18 mouse cellular contexts compared by ENCODE assay signal in the genomic region with DNA sequence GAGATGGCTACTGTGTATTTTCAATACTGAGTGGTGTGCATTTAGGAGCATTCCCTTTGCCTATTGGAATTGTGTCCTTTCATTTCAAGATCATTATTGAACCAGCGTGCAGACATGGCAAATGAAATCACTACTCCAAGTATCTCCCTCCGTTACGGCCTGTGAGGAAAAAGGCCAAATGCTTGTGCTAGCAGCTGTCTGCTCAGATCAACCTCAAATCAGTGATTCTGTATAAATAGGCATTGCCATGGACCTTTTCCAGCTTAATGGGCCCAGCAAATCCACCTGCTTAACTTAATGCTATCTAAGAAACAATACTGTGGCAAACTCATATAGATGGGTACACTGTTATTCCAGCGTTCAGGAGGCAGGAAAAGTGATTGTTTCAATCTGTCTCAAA.
DNase-seq lines count a peak whose midpoint lies in the region; ATAC-seq and TF ChIP-seq lines count a peak whose summit lies in the region.
"Had no signal": no experiment of that assay in that cellular context is flagged by ENCODE, and none has a peak within 500 bp of the region (broad histone marks: within the 10 kb centered on the region; RNA-seq: fewer than 3 reads in every experiment).

No protein-coding gene starts in this region.

- H3K4me1 ChIP-seq in hindbrain, postnatal 0 days (ENCODE audit: insufficient read depth, low read length), result no peaks in the 10 kb centered on the region
- no peaks in the 10 kb centered on the region for H3K4me1 ChIP-seq in hindbrain, embryonic 11.5 days (replicated peaks; ENCODE audit: control insufficient read depth, insufficient read depth, low read length)
- no peaks in the 10 kb centered on the region for H3K4me1 ChIP-seq in heart, adult 2 months (ENCODE audit: control insufficient read depth, insufficient read depth, low read length)
- H3K4me1 ChIP-seq: forebrain, embryonic 13.5 days; heart, embryonic 15.5 days; intestine, embryonic 15.5 days; limb, embryonic 12.5 days; liver, embryonic 12.5 days; megakaryocyte, embryonic 14.5 days had no signal

- TF ChIP-seq CTCF in hindbrain, postnatal 0 days (IDR thresholded peaks at IDR 0.05; ENCODE audit: low read depth), result no peak
- TF ChIP-seq CTCF in heart, adult 2 months (IDR thresholded peaks at IDR 0.05), result no peak

- TF ChIP-seq EP300 in heart, adult 2 months (IDR thresholded peaks at IDR 0.05; ENCODE audit: insufficient read depth, low read depth, low read length), result no peak

- WGBS in hindbrain, postnatal 0 days, result 48% methylated on average over 4 of the region's 4 CpGs
- WGBS in hindbrain, embryonic 11.5 days, result 91% methylated on average over 4 of the region's 4 CpGs
- WGBS in heart, adult 2 months, result 90% methylated on average over 4 of the region's 4 CpGs

- H3K9ac ChIP-seq in hindbrain, postnatal 0 days (replicated peaks; ENCODE audit: low read length), result no peak overlapping the region
- no peak overlapping the region for H3K9ac ChIP-seq in hindbrain, embryonic 11.5 days (ENCODE audit: low read depth, low read length)
- no peak overlapping the region for H3K9ac ChIP-seq in heart, adult 2 months (ENCODE audit: low read depth, low read length)
- H3K9ac ChIP-seq: forebrain, embryonic 13.5 days; heart, embryonic 15.5 days; intestine, embryonic 15.5 days; limb, embryonic 12.5 days; liver, embryonic 12.5 days had no signal

- ATAC-seq in hindbrain, postnatal 0 days, result peak; percentile 73
- no peak for ATAC-seq in hindbrain, embryonic 11.5 days (ENCODE audit: low FRiP score)
- ATAC-seq: forebrain, embryonic 13.5 days; intestine, embryonic 15.5 days; liver, embryonic 12.5 days had no signal

- H3K27me3 ChIP-seq in hindbrain, postnatal 0 days (ENCODE audit: insufficient read depth, low read length), result no peaks in the 10 kb centered on the region
- no peaks in the 10 kb centered on the region for H3K27me3 ChIP-seq in hindbrain, embryonic 11.5 days (ENCODE audit: control insufficient read depth, insufficient read depth, low read length)
- H3K27me3 ChIP-seq in heart, adult 2 months (ENCODE audit: control insufficient read depth, insufficient read depth, low read length), result no peaks in the 10 kb centered on the region
- H3K27me3 ChIP-seq: forebrain, embryonic 13.5 days; heart, embryonic 15.5 days; intestine, embryonic 15.5 days; limb, embryonic 12.5 days; liver, embryonic 12.5 days; megakaryocyte, embryonic 14.5 days had no signal

- peak overlapping the region; percentile 13; the same call in 1 of the 2 replicates for H3K27ac ChIP-seq in hindbrain, postnatal 0 days
- no peak overlapping the region for H3K27ac ChIP-seq in hindbrain, embryonic 11.5 days (ENCODE audit: low read depth, low read length)
- no peak overlapping the region for H3K27ac ChIP-seq in heart, adult 2 months
- H3K27ac ChIP-seq: forebrain, embryonic 13.5 days; heart, embryonic 15.5 days; intestine, embryonic 15.5 days; limb, embryonic 12.5 days; liver, embryonic 12.5 days had no signal

- peak; percentile 81 for DNase-seq in hindbrain, postnatal 0 days (ENCODE audit: low spot score)
- no peak for DNase-seq in hindbrain, embryonic 11.5 days (ENCODE audit: low spot score)
- DNase-seq in brain, adult 2 months (ENCODE audit: low read depth, low spot score), result peak; percentile 17
- DNase-seq in cerebellum, adult 18-20 months, result peak; percentile 14 to 16
- DNase-seq in cerebellum, postnatal 25 days, result peak; percentile 69 to 78
- DNase-seq in heart, postnatal 14 days, result no peak
- no peak for DNase-seq in layer of hippocampus, postnatal 25 days (ENCODE audit: extremely low spot score in 1 of 2, low spot score in 1 of 2)
- no peak for DNase-seq in heart, adult 2 months
- DNase-seq: gastrocnemius, postnatal 10 days; heart, adult 18-20 months; kidney, postnatal 36 days; lung, adult 2 months had no signal

- no peaks in the 10 kb centered on the region for H3K79me2 ChIP-seq in heart, adult 2 months (replicated peaks; ENCODE audit: control insufficient read depth, insufficient read depth, low read length)

- H3K4me3 ChIP-seq in hindbrain, postnatal 0 days (ENCODE audit: low read length), result no peak overlapping the region
- no peak overlapping the region for H3K4me3 ChIP-seq in hindbrain, embryonic 11.5 days (ENCODE audit: low read depth, low read length)
- no peak overlapping the region for H3K4me3 ChIP-seq in heart, adult 2 months
- H3K4me3 ChIP-seq: forebrain, embryonic 13.5 days; heart, embryonic 15.5 days; intestine, embryonic 15.5 days; limb, embryonic 12.5 days; liver, embryonic 12.5 days; megakaryocyte, embryonic 14.5 days had no signal

- H3K4me2 ChIP-seq in hindbrain, postnatal 0 days (ENCODE audit: low read depth, low read length), result no peak overlapping the region
- no peak overlapping the region for H3K4me2 ChIP-seq in hindbrain, embryonic 11.5 days (replicated peaks; ENCODE audit: low read depth, low read length)
- H3K4me2 ChIP-seq: forebrain, embryonic 13.5 days; heart, embryonic 15.5 days; intestine, embryonic 15.5 days; limb, embryonic 12.5 days; liver, embryonic 12.5 days had no signal

- H3K36me3 ChIP-seq in hindbrain, postnatal 0 days (ENCODE audit: insufficient read depth, low read length), result no peaks in the 10 kb centered on the region
- H3K36me3 ChIP-seq in hindbrain, embryonic 11.5 days (ENCODE audit: control insufficient read depth, insufficient read depth, low read length), result no peaks in the 10 kb centered on the region
- no peaks in the 10 kb centered on the region for H3K36me3 ChIP-seq in heart, adult 2 months (ENCODE audit: control insufficient read depth, insufficient read depth, low read length)
- H3K36me3 ChIP-seq: heart, embryonic 15.5 days; intestine, embryonic 15.5 days; limb, embryonic 12.5 days; liver, embryonic 12.5 days had no signal

- intact Hi-C loops in heart, postnatal 14 days (cut with DNase I), result no loop called here
- intact Hi-C loops in heart, adult 2 months (cut with DNase I), result no loop called here

- no peak for TF ChIP-seq POLR2A in heart, adult 2 months (IDR thresholded peaks at IDR 0.05; ENCODE audit: insufficient read depth, low read depth, low read length)

- H3K9me3 ChIP-seq in hindbrain, postnatal 0 days (ENCODE audit: low read length), result no peaks in the 10 kb centered on the region
- H3K9me3 ChIP-seq in hindbrain, embryonic 11.5 days (ENCODE audit: control insufficient read depth, low read length), result no peaks in the 10 kb centered on the region
- H3K9me3 ChIP-seq: forebrain, embryonic 13.5 days; heart, embryonic 15.5 days; intestine, embryonic 15.5 days; limb, embryonic 12.5 days; liver, embryonic 12.5 days had no signal

Comparison
In these comparisons a context has a peak if more than half of its experiments do, and no peak if none do; other contexts are left out.
1. DNase-seq: peak in hindbrain, postnatal 0 days (single experiment), brain, adult 2 months (single experiment), cerebellum, adult 18-20 months (2 of 2) and cerebellum, postnatal 25 days (2 of 2); none in hindbrain, embryonic 11.5 days (single experiment), heart, postnatal 14 days (0 of 2), layer of hippocampus, postnatal 25 days (0 of 2) and heart, adult 2 months (0 of 2).